Comparison of ENCODE assay signal across 7 mouse cellular contexts in the genomic region with DNA sequence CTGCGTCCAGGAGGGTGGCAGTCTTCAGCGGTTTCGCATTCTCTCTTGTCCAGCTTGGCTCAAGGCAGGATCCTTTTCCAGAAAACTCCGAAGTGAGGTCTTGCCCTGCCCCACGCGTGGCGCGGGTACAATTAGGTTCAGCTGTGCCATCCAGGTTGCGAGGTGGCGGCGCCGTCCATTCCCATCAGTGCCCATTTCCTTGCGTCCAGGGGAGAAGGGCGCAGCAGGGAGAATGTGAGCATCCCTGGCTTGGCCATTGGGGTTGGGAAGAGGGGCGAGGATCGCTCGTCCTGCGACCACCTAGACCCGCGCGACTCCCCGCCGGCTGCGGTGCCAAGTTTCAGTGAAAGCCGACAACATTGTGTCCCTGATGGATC. TPM values are rescaled to one million over a fixed set of nuclear protein-coding genes. Genes with fewer than 3 reads are reported as not detected.
A peak's percentile ranks its signal among the peaks of the same experiment; 100 is the strongest.
DNase-seq lines count a peak whose midpoint lies in the region; ATAC-seq and TF ChIP-seq lines count a peak whose summit lies in the region.

No protein-coding gene starts in this region.

- H3K9me3 ChIP-seq in forebrain, embryonic 13.5 days (replicated peaks): no peaks in the 10 kb centered on the region
- no peaks in the 10 kb centered on the region for H3K9me3 ChIP-seq in liver, embryonic 14.5 days (ENCODE audit: control insufficient read depth, low read length)

- no peaks in the 10 kb centered on the region for H3K27me3 ChIP-seq in testis, adult 2 months (ENCODE audit: control insufficient read depth, insufficient read depth, low read length)
- peaks cover 35% of the 10 kb centered on the region for H3K27me3 ChIP-seq in forebrain, embryonic 13.5 days
- H3K27me3 ChIP-seq in liver, embryonic 14.5 days (ENCODE audit: control insufficient read depth, insufficient read depth, low read length): peaks cover 33% of the 10 kb centered on the region

- TF ChIP-seq POLR2A in testis, adult 2 months (IDR thresholded peaks at IDR 0.05; ENCODE audit: control insufficient read depth, low read depth, low read length): no peak

- H3K4me3 ChIP-seq in testis, adult 2 months (ENCODE audit: control insufficient read depth, low read depth, low read length): peak overlapping the region; percentile 82
- H3K4me3 ChIP-seq in forebrain, embryonic 13.5 days: peak overlapping the region; percentile 56
- peak overlapping the region; percentile 37 to 51 for H3K4me3 ChIP-seq in liver, embryonic 14.5 days (ENCODE audit: insufficient read depth in 1 of 2, low read depth in 2 of 2, low read length in 2 of 2)

- H3K4me1 ChIP-seq in testis, adult 2 months (ENCODE audit: control insufficient read depth, insufficient read depth, low read length): peaks cover 11% of the 10 kb centered on the region
- peaks cover 21% of the 10 kb centered on the region for H3K4me1 ChIP-seq in forebrain, embryonic 13.5 days
- H3K4me1 ChIP-seq in liver, embryonic 14.5 days (replicated peaks; ENCODE audit: control insufficient read depth in 2 of 2, insufficient read depth in 2 of 2, low read length in 1 of 2): no peaks in the 10 kb centered on the region

- no peak for TF ChIP-seq EP300 in liver, embryonic 14.5 days (IDR thresholded peaks at IDR 0.05; ENCODE audit: low read depth)

- 0% methylated on average over 25 of the region's 25 CpGs for WGBS in forebrain, embryonic 13.5 days
- WGBS in liver, embryonic 14.5 days (ENCODE audit: insufficient replicate concordance): 1% methylated on average over 25 of the region's 25 CpGs

- no peak for ATAC-seq in forebrain, embryonic 13.5 days
- ATAC-seq in liver, embryonic 14.5 days (ENCODE audit: insufficient read depth): no peak

- H3K4me2 ChIP-seq in forebrain, embryonic 13.5 days: peak overlapping the region; percentile 84
- H3K4me2 ChIP-seq in liver, embryonic 14.5 days (ENCODE audit: low read depth): peak overlapping the region; percentile 65

- peak overlapping the region; percentile 73 for H3K9ac ChIP-seq in forebrain, embryonic 13.5 days
- H3K9ac ChIP-seq in liver, embryonic 14.5 days (replicated peaks): no peak overlapping the region

- no peak for TF ChIP-seq CTCF in testis, adult 2 months (IDR thresholded peaks at IDR 0.05; ENCODE audit: control insufficient read depth, insufficient read depth, insufficient replicate concordance, low read depth, low read length)
- TF ChIP-seq CTCF in liver, embryonic 14.5 days (IDR thresholded peaks at IDR 0.05; ENCODE audit: low read depth): no peak

- no peaks in the 10 kb centered on the region for H3K36me3 ChIP-seq in testis, adult 2 months (ENCODE audit: control insufficient read depth, insufficient read depth, low read length)
- no peaks in the 10 kb centered on the region for H3K36me3 ChIP-seq in forebrain, embryonic 13.5 days (ENCODE audit: poor library complexity, severe bottlenecking)
- no peaks in the 10 kb centered on the region for H3K36me3 ChIP-seq in liver, embryonic 14.5 days (replicated peaks; ENCODE audit: control insufficient read depth, insufficient read depth, low read depth)

- DNase-seq in testis, postnatal 10 days (ENCODE audit: low spot score): no peak
- DNase-seq in liver, embryonic 14.5 days (ENCODE audit: low read depth in 3 of 3, low spot score in 3 of 3): no peak
- no peak for DNase-seq in urinary bladder, postnatal 14 days (ENCODE audit: low spot score)
- no peak for DNase-seq in adipocyte (ENCODE audit: low spot score)
- DNase-seq in spleen, postnatal 4 days (ENCODE audit: low spot score in 2 of 2): no peak

- H3K27ac ChIP-seq in testis, adult 2 months (ENCODE audit: control insufficient read depth, insufficient read depth, low read depth, low read length): no peak overlapping the region
- H3K27ac ChIP-seq in forebrain, embryonic 13.5 days: no peak overlapping the region; the same call in 1 of the 2 replicates
- no peak overlapping the region for H3K27ac ChIP-seq in liver, embryonic 14.5 days

RNA-seq across cellular contexts. Expression of a gene that starts 0.5 kb away (rescaled TPM):
- 0.93 and 1.1 TPM in 2 replicates for polyA plus RNA-seq in testis, adult 2 months (2012; rRNA removed)
- 37.2 and 51.0 TPM in 2 replicates for polyA plus RNA-seq in forebrain, embryonic 13.5 days (2015; fragmentation: Nextera tagmentation; extraction: Ambion mirVana)
- 0.29 and 0.30 TPM in 2 replicates for polyA plus RNA-seq in liver, embryonic 14.5 days (2012; rRNA removed)
- 0.49 and 0.60 TPM in 2 replicates for polyA plus RNA-seq in liver, embryonic 14.5 days (2014; fragmentation: Nextera tagmentation; extraction: Ambion mirVana)

Comparison
In these comparisons a context has a peak if more than half of its experiments do, and no peak if none do; other contexts are left out.
1. RNA of a gene that starts 0.5 kb away (polyA plus RNA-seq): 37.2 to 51.0 TPM in forebrain, embryonic 13.5 days; 0.93 to 1.1 TPM in testis, adult 2 months and 0.29 to 0.60 TPM in liver, embryonic 14.5 days; every median in the first group is over 10 times any median in the second.
2. Peak in every context shown above with its lines, with median percentiles within 50 percentile points of each other: H3K4me3 ChIP-seq.